Mouse (Mus musculus) lung, adult 2 months (tissue): ENCODE data around the gene Slc25a42.

Experiments
- CTCF ChIP-seq: fragments of 200-500 bp; IDR thresholded peaks from 2 replicates; pipeline ENCODE4 v1.5.1; 2011; ENCODE audit warnings: mild to moderate bottlenecking, low read length, control low read depth; ENCODE audit not compliant: insufficient read depth
- POLR2A ChIP-seq: fragments of 200-500 bp; IDR thresholded peaks from 2 replicates; pipeline ENCODE4 v1.6.1; 2011; ENCODE audit warnings: low read depth, mild to moderate bottlenecking, control low read depth, low read length, borderline replicate concordance; ENCODE audit errors: extremely low read depth

DNA sequence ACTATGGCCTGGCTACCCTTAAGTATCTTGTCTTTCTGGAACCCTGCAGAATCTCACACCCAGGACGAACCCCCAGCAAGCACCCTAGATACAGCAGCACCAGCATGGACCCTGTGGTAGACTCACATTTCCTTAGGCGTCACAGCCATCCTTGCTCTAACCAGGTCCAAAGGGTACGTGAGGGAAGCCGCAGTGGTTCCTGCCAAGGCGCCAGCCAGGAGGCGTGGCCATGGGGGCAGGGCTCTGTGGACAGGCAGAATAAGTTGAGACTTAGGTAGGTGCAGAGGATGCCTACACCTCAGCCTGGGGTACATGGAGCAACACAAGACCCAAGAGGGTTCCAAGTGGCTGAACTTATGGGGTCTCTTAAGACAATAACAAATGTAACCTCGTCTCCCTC is 23.4 kb downstream of the Slc25a42 start:
- TF ChIP-seq CTCF (no peak), POLR2A (no peak)
